Mouse (Mus musculus) neural tube, embryonic 11.5 days (tissue): ENCODE data around the gene Thada. TPM values are rescaled to one million over a fixed set of nuclear protein-coding genes. Genes with fewer than 3 reads are reported as not detected.
"Not testable (repeated sequence)": the region's sequence is repeated elsewhere in the genome, so short reads cannot be mapped to it uniquely, and the experiment has no call there.

Source experiments
- ATAC-seq: fragments of 200-750 bp; cut with Nextera tagmentation; 2 replicates; pipeline ENCODE4 v1.8.0; 2017; ENCODE audit warnings: moderate number of reproducible peaks, mild to moderate bottlenecking, moderate TSS enrichment, moderate library complexity; ENCODE audit not compliant: insufficient read depth, low FRiP score, low TSS enrichment
- DNase-seq: peaks from one replicate; pipeline ENCODE4 v3.0.0-alpha.2; 2015; ENCODE audit warnings: low spot score
- H3K27ac ChIP-seq: fragments of 300-500 bp; sonication (generic); 2 replicates; pipeline ENCODE4 v1.5.1; 2014; ENCODE audit warnings: low read depth, mild to moderate bottlenecking, low read length
- H3K27me3 ChIP-seq: fragments of 300-500 bp; sonication (generic); 2 replicates; pipeline ENCODE4 v1.6.1; 2014; ENCODE audit warnings: mild to moderate bottlenecking, low read length, mixed read lengths; ENCODE audit not compliant: control insufficient read depth, insufficient read depth
- H3K36me3 ChIP-seq: fragments of 300-500 bp; sonication (generic); 2 replicates; pipeline ENCODE4 v1.6.1; 2014; ENCODE audit warnings: mild to moderate bottlenecking, low read length, moderate library complexity, mixed read lengths; ENCODE audit not compliant: control insufficient read depth, insufficient read depth
- H3K4me1 ChIP-seq: fragments of 300-500 bp; sonication (generic); 2 replicates; pipeline ENCODE4 v1.6.1; 2014; ENCODE audit warnings: low read length, mixed read lengths; ENCODE audit not compliant: control insufficient read depth, insufficient read depth
- H3K4me2 ChIP-seq: fragments of 300-500 bp; sonication (generic); 2 replicates; pipeline ENCODE4 v1.6.1; 2014; ENCODE audit warnings: low read depth, mild to moderate bottlenecking, moderate library complexity
- H3K4me3 ChIP-seq: fragments of 300-500 bp; sonication (generic); 2 replicates; pipeline ENCODE4 v1.5.1; 2014; ENCODE audit warnings: low read depth, low read length
- H3K9ac ChIP-seq: fragments of 300-500 bp; sonication (generic); 2 replicates; pipeline ENCODE4 v1.6.1; 2014; ENCODE audit warnings: mild to moderate bottlenecking, low read length
- H3K9me3 ChIP-seq: fragments of 300-500 bp; sonication (generic); 2 replicates; pipeline ENCODE4 v1.6.1; 2016; ENCODE audit warnings: low read length; ENCODE audit not compliant: control insufficient read depth
- WGBS: fragments of 180-500 bp; shearing (Covaris S2); extraction: QIAGEN DNeasy Blood & Tissue Kit; methylation state at CpG from one replicate; pipeline ENCODE4 v1.1.7; 2014; 5-methylcytosine and 5-hydroxymethylcytosine counted together
- polyA plus RNA-seq: library from polyadenylated mRNA; unstranded; fragments of >200 nt; fragmentation: Nextera tagmentation; extraction: Ambion mirVana; gene quantifications from 2 replicates; pipeline ENCODE4 v1.2.1, GENCODE M21; 2014

The Thada gene
- polyA plus RNA-seq, 1 experiment from 2014 or later: 10.0 TPM

DNA sequence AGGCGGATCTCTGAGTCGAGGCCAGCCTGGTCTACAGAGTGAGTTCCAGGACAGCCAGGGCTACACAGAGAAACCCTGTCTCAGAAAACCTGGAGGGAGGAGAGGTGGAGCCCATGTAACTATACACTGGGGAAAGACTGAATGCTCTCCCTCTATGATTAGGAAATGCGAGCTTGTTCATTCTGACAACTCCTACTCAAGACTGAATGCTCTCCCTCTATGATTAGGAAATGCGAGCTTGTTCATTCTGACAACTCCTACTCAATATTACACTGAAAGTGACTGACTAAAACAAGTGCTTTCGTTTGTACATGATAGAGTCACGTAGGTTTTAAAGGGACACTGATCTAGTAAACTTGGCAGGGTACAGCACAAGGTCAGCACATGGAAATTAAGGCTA, 174.8 kb downstream of the Thada start:
- not testable (repeated sequence) for H3K36me3 ChIP-seq, H3K4me1 ChIP-seq, H3K4me3 ChIP-seq, ATAC-seq, H3K4me2 ChIP-seq, H3K9me3 ChIP-seq, H3K27me3 ChIP-seq, H3K9ac ChIP-seq, H3K27ac ChIP-seq, DNase-seq
- 94% methylated on average over 6 of the region's 6 CpGs for WGBS

- Histone ChIP-seq H3K9me3 (no peaks in the 10 kb centered on the region), H3K36me3 (no peaks in the 10 kb centered on the region), H3K4me1 (no peaks in the 10 kb centered on the region), H3K27me3 (no peaks in the 10 kb centered on the region), H3K4me3 (no peak overlapping the region), H3K4me2 (no peak overlapping the region), H3K9ac (no peak overlapping the region), H3K27ac (no peak overlapping the region)
- 90% methylated on average over 8 of the region's 8 CpGs for WGBS
- no peak for ATAC-seq
- DNase-seq: no peak
Measured at GRCm38 (mm10) chr17:84287675-84288420, 178.2 kb downstream of the Thada start.

DNA sequence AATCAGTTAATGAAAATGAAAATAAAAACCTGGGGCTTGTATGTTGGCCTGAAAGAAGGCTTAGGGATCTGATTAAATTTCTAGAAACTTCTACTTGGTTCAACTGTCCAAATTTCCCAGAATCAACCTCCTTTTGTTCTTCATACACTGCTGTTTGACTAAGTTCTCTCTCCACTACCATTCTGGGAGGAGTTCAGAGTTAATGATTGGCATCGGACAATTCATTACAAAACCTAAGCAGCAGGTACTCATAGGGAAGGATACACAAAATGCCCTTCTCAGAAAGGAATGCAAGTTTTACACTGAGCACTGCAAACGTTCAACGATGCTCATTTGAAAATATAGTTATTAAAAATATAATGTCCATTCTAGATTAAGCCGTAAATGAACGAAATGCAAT, 179.5 kb downstream of the Thada start:
- Histone ChIP-seq H3K9ac (no peak overlapping the region), H3K4me3 (no peak overlapping the region), H3K27me3 (no peaks in the 10 kb centered on the region), H3K27ac (no peak overlapping the region), H3K4me1 (no peaks in the 10 kb centered on the region), H3K36me3 (no peaks in the 10 kb centered on the region), H3K4me2 (no peak overlapping the region), H3K9me3 (no peaks in the 10 kb centered on the region)
- no peak for ATAC-seq
- DNase-seq: no peak
- WGBS: 95% methylated on average over 5 of the region's 5 CpGs

- 86% methylated on average over 8 of the region's 8 CpGs for WGBS
- Histone ChIP-seq H3K9ac (no peak overlapping the region), H3K4me1 (no peaks in the 10 kb centered on the region), H3K4me3 (no peak overlapping the region), H3K4me2 (no peak overlapping the region), H3K36me3 (no peaks in the 10 kb centered on the region), H3K27ac (no peak overlapping the region), H3K27me3 (no peaks in the 10 kb centered on the region), H3K9me3 (no peaks in the 10 kb centered on the region)
- DNase-seq (no peak), ATAC-seq (no peak)
Measured at GRCm38 (mm10) chr17:84282388-84283280, 183.4 kb downstream of the Thada start.

DNA sequence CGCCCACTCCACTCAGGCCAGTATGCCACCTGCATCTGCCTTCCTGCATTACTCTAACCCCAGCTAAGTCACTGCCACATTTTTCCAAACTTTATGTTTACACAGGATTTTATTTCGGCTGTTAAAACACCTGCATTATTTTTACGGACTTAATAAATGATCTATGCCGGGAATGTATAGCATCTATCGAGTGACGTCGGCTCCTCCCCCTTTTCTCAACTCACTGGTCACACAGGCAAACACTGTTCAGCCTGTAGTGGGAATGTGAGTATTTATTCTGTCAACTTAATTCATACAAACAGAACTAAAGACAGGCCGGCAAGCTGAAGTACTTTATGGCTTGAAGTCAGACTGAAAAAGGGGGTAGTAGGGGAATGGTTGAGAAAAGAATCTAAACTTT, 187.0 kb downstream of the Thada start:
- Histone ChIP-seq H3K9me3 (no peaks in the 10 kb centered on the region), H3K4me2 (no peak overlapping the region), H3K27me3 (no peaks in the 10 kb centered on the region), H3K36me3 (no peaks in the 10 kb centered on the region), H3K9ac (no peak overlapping the region), H3K27ac (no peak overlapping the region), H3K4me1 (peaks cover 6% of the 10 kb centered on the region; the same call in 1 of the 2 replicates), H3K4me3 (no peak overlapping the region)
- DNase-seq: no peak
- ATAC-seq: no peak
- 81% methylated on average over 8 of the region's 8 CpGs for WGBS

- H3K4me3 ChIP-seq: no peak overlapping the region
- DNase-seq (no peak), ATAC-seq (no peak)
- no peak overlapping the region for H3K4me2 ChIP-seq
- no peaks in the 10 kb centered on the region for H3K27me3 ChIP-seq
- peaks cover 7% of the 10 kb centered on the region; the same call in 1 of the 2 replicates for H3K4me1 ChIP-seq
- H3K9ac ChIP-seq: no peak overlapping the region
- no peak overlapping the region for H3K27ac ChIP-seq
- H3K36me3 ChIP-seq: no peaks in the 10 kb centered on the region
- H3K9me3 ChIP-seq: no peaks in the 10 kb centered on the region
- WGBS: 71% methylated on average over 5 of the region's 5 CpGs
Measured at GRCm38 (mm10) chr17:84278193-84278953, 187.6 kb downstream of the Thada start.

DNA sequence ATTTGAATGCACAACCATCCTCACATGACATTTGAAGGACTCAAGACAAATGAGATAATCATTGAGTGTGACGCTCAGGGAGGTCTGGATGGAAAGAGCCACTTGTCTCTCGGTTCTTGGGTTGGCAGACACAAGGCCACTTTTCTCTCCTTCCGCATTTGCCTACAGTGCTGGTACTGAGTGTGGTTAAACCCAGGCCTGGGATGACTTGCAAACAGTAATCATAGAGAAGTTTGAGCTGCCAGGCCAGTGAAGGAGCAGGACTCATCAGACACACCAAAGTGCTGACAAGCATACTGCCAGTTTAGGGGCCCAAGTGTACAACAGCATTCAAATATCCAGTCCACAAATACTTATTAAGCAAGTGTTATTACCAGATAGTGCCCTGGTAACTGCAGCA, 191.0 kb downstream of the Thada start:
- ATAC-seq: no peak
- WGBS: 82% methylated on average over 3 of the region's 3 CpGs
- Histone ChIP-seq H3K36me3 (no peaks in the 10 kb centered on the region), H3K27ac (no peak overlapping the region), H3K4me2 (no peak overlapping the region), H3K4me3 (no peak overlapping the region), H3K27me3 (no peaks in the 10 kb centered on the region), H3K9ac (no peak overlapping the region), H3K9me3 (no peaks in the 10 kb centered on the region), H3K4me1 (peaks cover 7% of the 10 kb centered on the region; the same call in 1 of the 2 replicates)
- DNase-seq: no peak

- 36% methylated on average over 6 of the region's 6 CpGs for WGBS
- no peak for ATAC-seq
- Histone ChIP-seq H3K4me2 (no peak overlapping the region), H3K9ac (peak overlapping the region; percentile 26; the same call in 1 of the 2 replicates), H3K27me3 (no peaks in the 10 kb centered on the region), H3K4me1 (peaks cover 7% of the 10 kb centered on the region; the same call in 1 of the 2 replicates), H3K9me3 (no peaks in the 10 kb centered on the region), H3K4me3 (no peak overlapping the region), H3K27ac (peak overlapping the region; percentile 49; the same call in 1 of the 2 replicates), H3K36me3 (no peaks in the 10 kb centered on the region)
- DNase-seq: peak; percentile 41
Measured at GRCm38 (mm10) chr17:84274163-84274562, 191.8 kb downstream of the Thada start.
